Mouse (Mus musculus) intestine, embryonic 16.5 days (tissue): ENCODE results near the gene Cdkl1. TPM values are rescaled to one million over a fixed set of nuclear protein-coding genes. Genes with fewer than 3 reads are reported as not detected.

Experiments
- ATAC-seq: fragments of 200-750 bp; cut with Nextera tagmentation; 2 replicates; pipeline ENCODE4 v1.8.0; 2017; ENCODE audit warnings: moderate TSS enrichment, moderate library complexity
- H3K27ac ChIP-seq: fragments of 300-500 bp; sonication (generic); 2 replicates; pipeline ENCODE4 v1.5.1; 2014; ENCODE audit warnings: mild to moderate bottlenecking, low read length
- H3K27me3 ChIP-seq: fragments of 300-500 bp; sonication (generic); replicated peaks from 2 replicates; pipeline ENCODE4 v1.6.1; 2014; ENCODE audit warnings: low read length, control low read depth, mixed read lengths; ENCODE audit not compliant: control insufficient read depth, insufficient read depth
- H3K36me3 ChIP-seq: fragments of 300-500 bp; sonication (generic); 2 replicates; pipeline ENCODE4 v1.6.1; 2014; ENCODE audit warnings: low read length, control low read depth; ENCODE audit not compliant: control insufficient read depth, insufficient read depth
- H3K4me1 ChIP-seq: fragments of 300-500 bp; sonication (generic); 2 replicates; pipeline ENCODE4 v1.6.1; 2014; ENCODE audit warnings: low read length, control low read depth, mixed read lengths; ENCODE audit not compliant: control insufficient read depth, insufficient read depth
- H3K4me2 ChIP-seq: fragments of 300-500 bp; sonication (generic); 2 replicates; pipeline ENCODE4 v1.6.1; 2014; ENCODE audit warnings: low read depth, low read length, control low read depth
- H3K4me3 ChIP-seq: fragments of 300-500 bp; sonication (generic); 2 replicates; pipeline ENCODE4 v1.5.1; 2014; ENCODE audit warnings: mild to moderate bottlenecking, low read length
- H3K9ac ChIP-seq: fragments of 300-500 bp; sonication (generic); 2 replicates; pipeline ENCODE4 v1.6.1; 2014; ENCODE audit warnings: low read depth, low read length
- H3K9me3 ChIP-seq: fragments of 300-500 bp; sonication (generic); 2 replicates; pipeline ENCODE4 v1.6.1; 2016; ENCODE audit warnings: low read length, control low read depth; ENCODE audit not compliant: control insufficient read depth
- whole genome bisulfite sequencing: fragments of 180-500 bp; shearing (Covaris S2); extraction: QIAGEN DNeasy Blood & Tissue Kit; methylation state at CpG from one replicate; pipeline ENCODE4 v1.1.7; 2014; 5-methylcytosine and 5-hydroxymethylcytosine counted together
- polyA plus RNA-seq: library from polyadenylated mRNA; unstranded; fragments of >200 nt; fragmentation: Nextera tagmentation; extraction: Ambion mirVana; gene quantifications from 2 replicates; pipeline ENCODE4 v1.2.1, GENCODE M21; 2015

Gene Cdkl1
- polyA plus RNA-seq, 1 experiment from 2014 or later, result 2.2 TPM

DNA sequence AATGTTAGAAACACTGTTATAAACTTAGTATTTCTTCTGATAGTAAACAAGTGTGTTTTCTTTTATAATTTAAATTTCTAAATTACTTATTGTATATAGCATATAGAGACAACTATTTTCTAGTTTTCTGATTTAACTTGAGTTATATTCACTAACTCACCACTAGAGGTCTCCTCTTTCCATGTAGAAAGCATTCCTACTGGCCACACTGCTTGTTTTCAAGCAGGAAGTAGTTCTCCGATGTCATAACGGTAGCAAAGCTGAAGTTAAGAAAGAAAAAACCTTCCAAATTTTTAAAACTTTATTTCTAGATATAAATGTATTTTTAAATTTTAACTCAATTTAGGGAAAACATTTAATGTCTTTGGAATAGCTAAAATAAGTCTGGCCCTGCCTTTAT, 57.5 kb downstream of the Cdkl1 start:
- Histone ChIP-seq H3K36me3 (0 out of 2 replicates have a peak, but pooled peaks cover 3% of the 10 kb centered on the region), H3K4me1 (no peaks in the 10 kb centered on the region), H3K9me3 (no peaks in the 10 kb centered on the region), H3K27me3 (no peaks in the 10 kb centered on the region), H3K4me3 (no peak overlapping the region), H3K27ac (no peak overlapping the region), H3K4me2 (no peak overlapping the region), H3K9ac (no peak overlapping the region)
- ATAC-seq, result 0 out of 2 replicates have a peak, but pooled peaks have one; percentile 48
- WGBS, result 5% methylated on average over 2 of the region's 2 CpGs

GRCm38 (mm10) chr12:69732221-69732620, 58.8 kb downstream of the Cdkl1 start:
- H3K4me2 ChIP-seq, result no peak overlapping the region
- no peaks in the 10 kb centered on the region for H3K27me3 ChIP-seq
- H3K4me3 ChIP-seq, result no peak overlapping the region
- 0 out of 2 replicates have a peak, but pooled peaks cover 7% of the 10 kb centered on the region for H3K36me3 ChIP-seq
- 50% methylated on average over 5 of the region's 5 CpGs for WGBS
- H3K9me3 ChIP-seq, result no peaks in the 10 kb centered on the region
- H3K4me1 ChIP-seq, result no peaks in the 10 kb centered on the region
- no peak overlapping the region for H3K27ac ChIP-seq
- ATAC-seq, result no peak
- H3K9ac ChIP-seq, result no peak overlapping the region

DNA sequence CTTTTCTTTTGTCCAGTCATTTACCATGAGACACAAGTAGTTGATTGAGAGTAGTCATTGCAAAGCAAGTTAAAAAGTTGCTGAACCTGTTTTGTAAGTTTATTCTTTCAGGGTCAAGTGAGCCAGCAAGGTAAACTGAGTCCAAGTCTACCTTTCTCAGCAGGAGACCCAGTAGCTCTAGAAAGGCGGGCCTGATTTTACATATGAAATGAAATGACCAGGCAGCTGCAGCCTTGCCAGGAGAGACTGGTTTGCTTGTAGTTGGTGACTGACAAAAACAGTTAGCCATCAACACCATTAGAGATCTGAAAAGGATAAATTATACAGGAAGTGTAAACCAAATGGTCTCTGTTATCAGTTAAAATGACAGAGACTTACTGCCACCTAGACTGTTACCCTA, 60.8 kb downstream of the Cdkl1 start:
- H3K4me2 ChIP-seq, result no peak overlapping the region
- WGBS, result 94% methylated on average over 1 of the region's 1 CpGs
- no peak for ATAC-seq
- H3K9me3 ChIP-seq, result no peaks in the 10 kb centered on the region
- no peak overlapping the region for H3K4me3 ChIP-seq
- H3K9ac ChIP-seq, result no peak overlapping the region
- no peaks in the 10 kb centered on the region for H3K27me3 ChIP-seq
- H3K36me3 ChIP-seq, result 0 out of 2 replicates have a peak, but pooled peaks cover 7% of the 10 kb centered on the region
- H3K4me1 ChIP-seq, result peaks cover 6% of the 10 kb centered on the region; the same call in 1 of the 2 replicates
- H3K27ac ChIP-seq, result no peak overlapping the region

GRCm38 (mm10) chr12:69729246-69729645, 61.8 kb downstream of the Cdkl1 start:
- WGBS, result 100% methylated on average over 1 of the region's 1 CpGs
- Histone ChIP-seq H3K4me2 (no peak overlapping the region), H3K9me3 (no peaks in the 10 kb centered on the region), H3K9ac (no peak overlapping the region), H3K36me3 (0 out of 2 replicates have a peak, but pooled peaks cover 7% of the 10 kb centered on the region), H3K4me1 (peaks cover 6% of the 10 kb centered on the region), H3K27me3 (no peaks in the 10 kb centered on the region), H3K4me3 (no peak overlapping the region), H3K27ac (no peak overlapping the region)
- no peak for ATAC-seq

DNA sequence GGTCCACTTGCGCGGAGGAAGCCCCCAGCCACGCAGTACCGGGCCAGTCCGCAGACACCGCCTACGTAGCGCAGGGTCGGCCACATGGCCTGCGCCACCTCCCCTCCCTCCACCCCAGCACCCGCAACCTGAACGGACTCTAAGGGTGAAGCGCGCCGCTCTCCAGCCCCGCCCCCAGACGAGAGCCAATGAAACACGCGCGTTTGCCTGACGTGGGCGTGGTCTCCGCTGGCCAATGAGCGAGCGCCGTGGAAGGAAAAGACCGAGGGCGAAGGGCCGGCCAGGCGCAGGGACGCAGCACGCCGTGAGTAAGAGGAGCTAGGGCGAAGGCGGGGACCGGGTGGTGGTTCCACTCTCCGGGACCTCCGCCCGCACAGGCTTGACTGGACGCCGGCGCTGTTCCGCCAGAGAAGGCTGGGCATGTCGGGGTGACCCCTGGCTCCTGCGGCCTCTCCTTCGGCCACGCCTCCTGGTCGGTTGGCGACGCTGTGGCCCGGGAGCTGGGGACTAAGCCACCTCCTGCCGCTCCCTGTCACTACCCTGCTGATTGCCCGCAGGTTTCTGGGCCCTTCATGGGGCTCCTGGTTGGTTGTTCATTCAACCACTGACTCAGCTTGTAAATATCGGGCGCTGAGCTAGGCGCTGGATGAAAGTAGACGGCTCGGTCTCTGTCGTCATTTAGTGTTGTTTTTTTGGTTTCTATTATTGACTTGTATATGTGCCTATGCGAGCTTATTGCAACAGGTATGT, 66.2 kb downstream of the Cdkl1 start, which contains the start of the genes L2hgdh and Atp5s:
L2hgdh (minus strand) TSS at position 163 of the 750 bp plus-strand sequence.
Atp5s (plus strand) TSS at position 240 of the 750 bp plus-strand sequence.
- Histone ChIP-seq H3K27ac (peak within 1 kb of the TSS; percentile 96), H3K9me3 (no peaks in the 10 kb centered on the region), H3K4me3 (peak within 1 kb of the TSS; percentile 85), H3K4me1 (peaks cover 16% of the 10 kb centered on the region), H3K4me2 (peak within 1 kb of the TSS; percentile 88), H3K36me3 (0 out of 2 replicates have a peak, but pooled peaks cover 7% of the 10 kb centered on the region), H3K27me3 (no peaks in the 10 kb centered on the region), H3K9ac (peak within 1 kb of the TSS; percentile 83)
- peak; percentile 97 for ATAC-seq
- under 1% methylated on average over 60 of the region's 60 CpGs for WGBS

DNA sequence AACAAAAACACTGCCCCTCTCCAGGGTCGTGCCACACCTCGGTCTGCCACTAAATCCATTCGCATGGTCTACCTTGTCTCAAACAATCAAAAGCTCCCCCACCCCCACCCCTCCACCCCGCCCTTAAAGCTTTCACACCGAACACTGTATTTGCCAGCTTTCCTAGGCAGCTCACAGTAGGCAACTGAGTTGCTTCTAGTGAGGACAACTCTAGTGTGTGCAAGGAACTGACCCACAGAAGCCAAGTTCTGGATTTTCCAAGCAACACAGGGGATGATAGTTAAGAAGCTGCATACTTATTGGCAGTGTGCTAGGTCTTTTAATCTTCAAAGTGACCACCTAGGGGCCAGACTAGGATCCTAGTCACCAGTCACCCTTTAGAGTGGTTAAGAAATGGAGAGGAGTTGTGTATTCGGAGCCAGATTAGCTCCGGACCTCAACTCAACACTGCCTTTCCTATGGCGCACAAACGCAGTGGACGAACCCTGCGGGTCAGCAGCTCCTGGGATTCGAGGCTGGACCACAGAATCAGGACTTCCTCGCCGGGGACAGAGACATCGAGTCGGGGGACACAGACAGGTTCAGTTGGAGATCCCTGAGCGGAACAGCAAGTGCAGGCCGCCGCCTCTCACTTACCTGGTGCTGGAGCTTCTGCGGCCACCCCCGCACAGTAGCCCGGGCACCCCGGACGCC, 66.9 kb downstream of the Cdkl1 start:
- peak; percentile 0; the same call in 1 of the 2 replicates for ATAC-seq
- Histone ChIP-seq H3K4me1 (peaks cover 16% of the 10 kb centered on the region), H3K9ac (peak overlapping the region; percentile 83), H3K4me3 (peak overlapping the region; percentile 85), H3K36me3 (peaks cover 12% of the 10 kb centered on the region; the same call in 1 of the 2 replicates), H3K9me3 (peaks cover 4% of the 10 kb centered on the region; the same call in 1 of the 2 replicates), H3K27me3 (no peaks in the 10 kb centered on the region), H3K4me2 (peak overlapping the region; percentile 88), H3K27ac (peak overlapping the region; percentile 96)
- 2% methylated on average over 24 of the region's 24 CpGs for WGBS

- H3K9ac ChIP-seq, result peak overlapping the region; percentile 83; the same call in 1 of the 2 replicates
- no peaks in the 10 kb centered on the region for H3K27me3 ChIP-seq
- H3K4me3 ChIP-seq, result peak overlapping the region; percentile 85
- H3K27ac ChIP-seq, result no peak overlapping the region
- 53% methylated on average over 2 of the region's 2 CpGs for WGBS
- peaks cover 16% of the 10 kb centered on the region for H3K4me1 ChIP-seq
- peaks cover 4% of the 10 kb centered on the region; the same call in 1 of the 2 replicates for H3K9me3 ChIP-seq
- peaks cover 9% of the 10 kb centered on the region; the same call in 1 of the 2 replicates for H3K36me3 ChIP-seq
- peak overlapping the region; percentile 88 for H3K4me2 ChIP-seq
- no peak for ATAC-seq
Measured at GRCm38 (mm10) chr12:69723376-69723775, 67.7 kb downstream of the Cdkl1 start.

DNA sequence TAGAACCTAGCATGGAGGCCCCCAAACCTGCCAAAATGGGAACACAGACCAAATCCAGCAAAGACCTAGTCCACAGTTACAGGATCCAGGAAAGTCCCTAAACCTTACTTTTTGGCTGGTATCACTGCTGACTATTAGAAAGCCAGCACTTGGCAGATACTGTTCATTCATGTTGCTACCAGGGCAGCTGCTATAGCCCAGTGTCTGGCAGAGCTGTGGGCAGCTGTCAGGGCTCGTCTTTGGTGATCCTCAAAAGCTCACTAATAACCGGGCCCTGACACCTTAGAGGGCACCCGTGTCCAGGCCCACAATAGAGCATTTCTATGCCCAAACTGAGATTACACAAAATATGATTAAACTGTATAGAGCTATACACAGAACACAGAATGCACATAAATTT, 68.2 kb downstream of the Cdkl1 start:
- 88% methylated on average over 3 of the region's 3 CpGs for WGBS
- no peak overlapping the region for H3K4me2 ChIP-seq
- H3K4me3 ChIP-seq, result no peak overlapping the region
- H3K36me3 ChIP-seq, result peaks cover 12% of the 10 kb centered on the region; the same call in 1 of the 2 replicates
- no peak overlapping the region for H3K9ac ChIP-seq
- H3K9me3 ChIP-seq, result peaks cover 4% of the 10 kb centered on the region; the same call in 1 of the 2 replicates
- ATAC-seq, result no peak
- H3K27ac ChIP-seq, result no peak overlapping the region
- no peaks in the 10 kb centered on the region for H3K27me3 ChIP-seq
- H3K4me1 ChIP-seq, result peaks cover 16% of the 10 kb centered on the region

DNA sequence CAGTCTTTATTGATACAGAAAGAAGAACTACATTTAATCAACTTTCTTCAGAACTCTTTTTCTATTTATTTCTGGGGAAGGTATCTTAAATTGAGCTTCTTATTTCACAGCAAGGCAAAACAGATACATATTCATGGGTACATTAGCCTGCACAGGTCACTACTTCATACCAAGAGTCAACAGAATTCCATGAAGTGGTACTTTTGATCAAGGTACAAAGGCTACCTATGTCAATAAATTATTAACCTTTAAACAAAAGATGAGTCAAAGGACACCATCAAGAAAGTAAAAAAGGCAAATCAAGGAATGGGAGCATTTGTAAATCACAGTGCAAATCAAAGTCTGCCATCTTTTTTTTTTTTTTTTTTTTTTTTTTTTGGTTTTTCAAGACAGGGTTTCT, 77.4 kb downstream of the Cdkl1 start:
- Histone ChIP-seq H3K9ac (no peak overlapping the region), H3K9me3 (no peaks in the 10 kb centered on the region), H3K4me3 (no peak overlapping the region), H3K27me3 (no peaks in the 10 kb centered on the region), H3K36me3 (0 out of 2 replicates have a peak, but pooled peaks cover 3% of the 10 kb centered on the region), H3K4me1 (no peaks in the 10 kb centered on the region), H3K4me2 (no peak overlapping the region), H3K27ac (no peak overlapping the region)
- ATAC-seq, result peak; percentile 63; the same call in 1 of the 2 replicates
